Mouse (Mus musculus): ENCODE measurements around the gene Pald1. TPM values are rescaled to one million over a fixed set of nuclear protein-coding genes. Genes with fewer than 3 reads are reported as not detected.

The Pald1 gene
- polyA plus RNA-seq, 1 experiment from 2014 or later = 23.7 TPM

DNA sequence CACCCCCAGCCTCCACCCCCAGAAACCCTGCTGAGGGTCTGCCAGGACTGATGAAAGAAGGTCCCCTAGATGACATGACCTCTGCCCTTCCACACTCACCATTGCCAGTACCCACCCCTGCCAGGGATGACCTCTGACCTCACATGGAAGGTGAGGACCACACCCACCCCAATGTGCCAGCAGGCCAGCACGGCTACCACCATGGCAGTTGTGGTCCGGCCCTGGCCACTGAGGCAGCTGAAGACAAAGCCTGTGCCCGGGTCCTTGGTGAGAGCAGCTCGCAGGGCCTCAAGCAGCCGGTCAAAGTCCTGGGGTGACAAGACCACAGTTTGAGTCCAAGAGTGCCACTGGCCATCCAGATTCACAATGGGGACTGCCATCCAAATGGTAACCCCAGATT, 42.3 kb downstream of the Pald1 start:
- Histone ChIP-seq H3K27ac (no peak overlapping the region), H3K27me3 (replicated peaks) (no peaks in the 10 kb centered on the region), H3K4me1 (peaks cover 5% of the 10 kb centered on the region; the same call in 1 of the 2 replicates), H3K4me2 (no peak overlapping the region), H3K4me3 (no peak overlapping the region), H3K36me3 (replicated peaks) (no peaks in the 10 kb centered on the region), H3K9ac (no peak overlapping the region), H3K9me3 (no peaks in the 10 kb centered on the region)
- no peak for ATAC-seq (replicated peaks)
- 92% methylated on average over 5 of the region's 5 CpGs for WGBS

DNA sequence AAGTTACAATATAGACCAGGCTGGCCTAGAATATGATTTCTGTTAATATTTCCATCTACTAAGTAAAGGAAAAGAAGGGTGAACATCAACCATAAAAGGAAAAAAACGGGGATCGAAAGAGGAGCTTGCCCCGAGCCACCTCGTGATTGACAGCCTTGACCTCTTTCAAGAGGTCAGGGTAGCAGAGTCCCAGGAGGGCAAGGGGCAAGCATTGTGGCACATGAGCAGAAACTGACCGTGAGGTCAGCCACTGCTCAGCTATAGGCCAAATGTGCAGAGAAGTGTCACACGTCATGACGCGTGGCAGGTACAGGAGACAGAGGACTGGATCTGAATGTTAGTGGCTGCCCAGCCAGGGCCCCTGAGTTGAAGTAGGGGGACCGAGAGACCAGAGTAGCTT, 43.1 kb downstream of the Pald1 start:
- Histone ChIP-seq H3K9ac (no peak overlapping the region), H3K9me3 (no peaks in the 10 kb centered on the region), H3K27me3 (replicated peaks) (no peaks in the 10 kb centered on the region), H3K4me3 (no peak overlapping the region), H3K36me3 (replicated peaks) (no peaks in the 10 kb centered on the region), H3K27ac (no peak overlapping the region), H3K4me1 (peaks cover 5% of the 10 kb centered on the region; the same call in 1 of the 2 replicates), H3K4me2 (no peak overlapping the region)
- ATAC-seq (replicated peaks) = no peak
- 78% methylated on average over 9 of the region's 9 CpGs for WGBS

DNA sequence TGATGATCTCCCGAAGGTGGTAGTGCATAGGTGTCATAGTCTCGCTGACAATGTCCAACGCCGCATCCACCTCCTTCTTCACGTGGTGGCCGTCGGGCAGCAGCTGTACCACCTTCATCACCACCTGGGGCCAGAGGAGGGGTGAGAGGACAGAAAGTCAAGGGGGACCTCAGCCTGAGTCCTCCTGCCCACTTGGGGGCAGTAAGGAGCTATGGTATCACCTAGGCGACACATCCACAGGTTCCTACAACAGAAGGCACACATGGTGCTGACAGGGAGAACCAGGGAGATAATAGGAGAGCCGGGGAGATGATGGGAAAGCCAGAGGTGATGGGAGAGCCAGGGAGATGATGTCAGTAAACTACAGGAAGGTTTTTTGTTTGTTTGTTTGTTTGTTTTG, 44.1 kb downstream of the Pald1 start:
- no peak overlapping the region for H3K4me2 ChIP-seq
- no peaks in the 10 kb centered on the region for H3K9me3 ChIP-seq
- H3K27me3 ChIP-seq (replicated peaks) = no peaks in the 10 kb centered on the region
- no peak overlapping the region for H3K27ac ChIP-seq
- no peak overlapping the region for H3K9ac ChIP-seq
- H3K4me3 ChIP-seq = no peak overlapping the region
- no peaks in the 10 kb centered on the region for H3K36me3 ChIP-seq (replicated peaks)
- 90% methylated on average over 9 of the region's 9 CpGs for WGBS
- no peak for ATAC-seq (replicated peaks)
- no peaks in the 10 kb centered on the region for H3K4me1 ChIP-seq

DNA sequence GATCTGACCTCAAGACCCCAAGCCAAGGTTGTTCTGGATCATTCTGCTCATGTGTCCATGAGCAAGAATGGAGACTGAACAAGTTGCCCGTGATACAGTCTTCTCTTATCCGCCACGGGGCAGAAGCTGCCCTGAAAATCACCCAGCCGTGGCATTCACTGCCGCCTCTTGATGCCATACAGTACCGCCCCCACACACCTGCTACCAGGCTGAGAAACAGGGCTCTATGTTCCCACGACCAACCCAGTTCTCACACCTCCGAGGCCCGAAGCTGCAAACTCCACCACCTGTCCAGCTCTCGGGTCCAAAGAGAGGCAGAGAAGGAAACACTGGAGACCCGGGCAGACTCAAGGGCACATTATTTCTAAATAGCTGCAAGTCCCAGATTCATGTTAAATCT, 45.7 kb downstream of the Pald1 start:
- ATAC-seq (replicated peaks) = no peak
- H3K27ac ChIP-seq = no peak overlapping the region
- H3K4me1 ChIP-seq = no peaks in the 10 kb centered on the region
- no peak overlapping the region for H3K9ac ChIP-seq
- 91% methylated on average over 11 of the region's 11 CpGs for WGBS
- no peak overlapping the region for H3K4me3 ChIP-seq
- no peak overlapping the region for H3K4me2 ChIP-seq
- no peaks in the 10 kb centered on the region for H3K36me3 ChIP-seq (replicated peaks)
- H3K9me3 ChIP-seq = no peaks in the 10 kb centered on the region
- H3K27me3 ChIP-seq (replicated peaks) = no peaks in the 10 kb centered on the region

DNA sequence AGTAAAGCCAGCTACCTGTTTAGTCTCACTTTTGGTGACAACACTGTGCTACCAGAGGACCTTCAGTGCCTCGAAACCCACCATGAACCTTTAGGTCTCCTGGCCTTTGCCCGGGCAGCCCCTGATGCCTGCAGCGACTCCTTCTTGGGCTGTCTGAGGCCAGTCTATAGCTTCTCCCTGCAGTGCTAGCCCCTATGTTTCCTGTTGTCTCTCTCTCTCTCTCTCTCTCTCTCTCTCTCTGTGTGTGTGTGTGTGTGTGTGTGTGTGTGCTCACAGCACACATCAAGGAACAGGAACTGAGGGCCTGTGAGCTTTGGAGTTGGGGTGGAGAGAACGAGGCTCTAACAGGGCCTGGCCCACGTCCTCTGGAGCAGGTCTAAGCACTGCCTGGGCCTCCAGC, 46.7 kb downstream of the Pald1 start:
- 72% methylated on average over 5 of the region's 5 CpGs for WGBS
- H3K4me1 ChIP-seq = no peaks in the 10 kb centered on the region
- no peaks in the 10 kb centered on the region for H3K27me3 ChIP-seq (replicated peaks)
- H3K4me2 ChIP-seq = no peak overlapping the region
- no peak overlapping the region for H3K4me3 ChIP-seq
- no peaks in the 10 kb centered on the region for H3K36me3 ChIP-seq (replicated peaks)
- H3K9me3 ChIP-seq = no peaks in the 10 kb centered on the region
- H3K27ac ChIP-seq = no peak overlapping the region
- ATAC-seq (replicated peaks) = 0 out of 2 replicates have a peak, but pooled peaks have one; percentile 5
- H3K9ac ChIP-seq = no peak overlapping the region

DNA sequence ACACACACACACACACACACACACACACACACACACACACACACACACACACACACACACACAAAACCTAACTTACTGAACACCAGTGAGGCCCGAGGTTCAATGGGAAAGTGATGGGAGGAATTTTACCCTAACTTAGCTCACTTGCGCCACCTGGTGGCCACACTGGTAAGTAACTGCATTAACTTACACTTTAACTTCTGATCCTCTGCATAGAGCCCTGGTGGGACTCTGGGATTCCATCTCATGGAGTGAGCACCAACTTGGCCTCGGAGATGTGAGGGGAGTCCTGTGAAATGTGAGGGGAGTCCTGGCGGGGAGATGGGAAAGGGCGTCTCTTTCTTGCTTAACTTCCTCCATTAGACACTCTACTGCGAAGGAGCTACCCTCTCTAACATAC, 47.2 kb downstream of the Pald1 start:
- ATAC-seq (replicated peaks) = peak; percentile 54; the same call in 1 of the 2 replicates

DNA sequence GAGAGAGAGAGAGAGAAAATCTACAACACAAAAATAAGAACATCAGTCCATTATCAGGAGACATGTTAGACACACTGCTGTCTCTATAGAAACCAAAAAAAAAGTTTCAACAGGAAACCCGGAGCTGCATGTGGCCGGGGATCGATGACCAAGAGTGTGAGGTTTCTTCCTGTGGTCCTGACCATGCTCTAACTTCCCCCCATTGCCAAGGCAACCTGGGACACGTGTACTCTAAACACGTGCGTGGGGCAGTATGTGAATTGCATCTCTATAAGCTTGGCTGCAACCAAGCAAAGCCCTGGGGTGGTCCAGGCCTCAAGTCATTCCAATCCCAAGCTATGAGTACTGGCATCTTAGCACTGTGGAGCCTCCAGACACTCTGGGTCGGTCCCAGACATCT, 48.8 kb downstream of the Pald1 start:
- WGBS = 80% methylated on average over 7 of the region's 7 CpGs
- Histone ChIP-seq H3K4me2 (no peak overlapping the region), H3K4me3 (no peak overlapping the region), H3K27ac (no peak overlapping the region), H3K36me3 (replicated peaks) (no peaks in the 10 kb centered on the region), H3K27me3 (replicated peaks) (no peaks in the 10 kb centered on the region), H3K9ac (no peak overlapping the region), H3K4me1 (no peaks in the 10 kb centered on the region), H3K9me3 (no peaks in the 10 kb centered on the region)
- ATAC-seq (replicated peaks) = no peak

More for the DNA sequence above, 47.2 kb downstream of the Pald1 start:
- H3K36me3 ChIP-seq (replicated peaks) = no peaks in the 10 kb centered on the region
- H3K9ac ChIP-seq = no peak overlapping the region
- H3K27ac ChIP-seq = no peak overlapping the region
- no peaks in the 10 kb centered on the region for H3K4me1 ChIP-seq
- no peak overlapping the region for H3K4me2 ChIP-seq
- H3K9me3 ChIP-seq = no peaks in the 10 kb centered on the region
- H3K27me3 ChIP-seq (replicated peaks) = no peaks in the 10 kb centered on the region
- no peak overlapping the region for H3K4me3 ChIP-seq
- WGBS = 26% methylated on average over 6 of the region's 6 CpGs

DNA sequence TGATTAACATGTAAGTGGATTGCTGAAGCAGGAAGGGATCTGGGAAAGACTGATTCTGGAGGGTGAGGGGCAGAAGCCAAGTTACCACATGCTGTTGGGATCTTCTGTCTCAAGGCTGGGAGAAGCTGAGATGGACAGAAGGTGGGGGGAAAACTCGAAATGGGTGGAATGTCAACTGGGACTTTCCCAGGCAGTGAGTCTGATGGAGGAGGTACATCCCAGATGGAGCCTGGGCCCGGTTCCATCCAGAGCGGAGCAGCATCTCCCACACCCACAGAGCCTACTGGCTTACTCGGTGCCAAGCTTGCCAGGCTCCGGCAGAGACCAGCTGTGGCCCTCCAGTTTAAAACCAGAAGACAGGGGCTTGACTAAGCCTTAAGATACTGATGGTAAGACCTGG, 52.3 kb downstream of the Pald1 start:
- H3K4me3 ChIP-seq = no peak overlapping the region
- no peak overlapping the region for H3K4me2 ChIP-seq
- no peaks in the 10 kb centered on the region for H3K27me3 ChIP-seq (replicated peaks)
- H3K9me3 ChIP-seq = no peaks in the 10 kb centered on the region
- ATAC-seq (replicated peaks) = no peak
- peaks cover 6% of the 10 kb centered on the region; the same call in 1 of the 2 replicates for H3K4me1 ChIP-seq
- H3K9ac ChIP-seq = no peak overlapping the region
- 66% methylated on average over 5 of the region's 5 CpGs for WGBS
- no peaks in the 10 kb centered on the region for H3K36me3 ChIP-seq (replicated peaks)
- no peak overlapping the region for H3K27ac ChIP-seq

DNA sequence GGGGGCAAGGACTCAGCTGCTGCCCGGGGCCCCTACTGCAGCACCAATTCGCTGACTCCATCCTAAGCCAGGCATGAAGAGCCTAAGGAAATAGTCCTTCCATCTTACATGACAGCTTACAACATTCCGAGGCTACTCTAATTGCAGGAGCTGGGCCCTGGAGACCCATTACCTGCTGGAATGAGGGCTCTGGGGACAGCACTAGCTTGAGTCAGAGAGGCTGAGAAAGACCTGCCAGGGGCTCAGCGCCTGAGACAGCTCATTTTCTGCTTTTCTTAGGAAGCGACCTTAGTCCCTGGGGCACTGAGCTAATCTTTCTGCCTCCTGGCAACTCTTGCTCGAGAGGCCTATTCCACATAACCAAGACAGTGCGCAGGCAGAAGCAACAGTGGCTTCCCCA, 54.4 kb downstream of the Pald1 start:
- Histone ChIP-seq H3K4me3 (no peak overlapping the region), H3K4me2 (no peak overlapping the region), H3K27ac (no peak overlapping the region), H3K9ac (no peak overlapping the region), H3K36me3 (replicated peaks) (no peaks in the 10 kb centered on the region), H3K4me1 (peaks cover 6% of the 10 kb centered on the region; the same call in 1 of the 2 replicates), H3K9me3 (no peaks in the 10 kb centered on the region), H3K27me3 (replicated peaks) (no peaks in the 10 kb centered on the region)
- ATAC-seq (replicated peaks) = peak; percentile 58; the same call in 1 of the 2 replicates
- WGBS = 38% methylated on average over 7 of the region's 7 CpGs

DNA sequence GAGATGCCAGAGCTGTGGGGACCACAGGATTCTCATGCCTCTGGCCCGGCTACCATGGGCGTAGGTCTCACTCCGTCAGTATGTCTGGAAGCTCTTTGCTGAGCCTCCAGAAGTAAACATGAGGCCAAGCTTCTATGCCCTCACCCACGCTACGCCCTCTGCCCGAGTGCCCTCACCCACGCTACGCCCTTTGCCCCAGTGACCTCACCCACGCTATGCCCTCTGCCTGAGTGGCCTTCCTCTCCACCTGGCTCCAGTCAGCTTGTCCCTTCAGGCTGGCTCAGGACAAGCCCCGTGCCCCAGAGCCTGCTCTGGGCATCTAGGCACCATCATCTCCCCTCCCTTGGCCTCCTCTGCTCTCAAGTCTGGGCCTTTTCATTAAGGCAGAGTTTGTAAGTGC, 55.8 kb downstream of the Pald1 start:
- WGBS = 84% methylated on average over 10 of the region's 10 CpGs
- Histone ChIP-seq H3K4me2 (no peak overlapping the region), H3K4me1 (peaks cover 6% of the 10 kb centered on the region; the same call in 1 of the 2 replicates), H3K36me3 (replicated peaks) (no peaks in the 10 kb centered on the region), H3K27me3 (replicated peaks) (no peaks in the 10 kb centered on the region), H3K27ac (no peak overlapping the region), H3K9me3 (no peaks in the 10 kb centered on the region), H3K4me3 (no peak overlapping the region), H3K9ac (no peak overlapping the region)
- ATAC-seq (replicated peaks) = no peak

DNA sequence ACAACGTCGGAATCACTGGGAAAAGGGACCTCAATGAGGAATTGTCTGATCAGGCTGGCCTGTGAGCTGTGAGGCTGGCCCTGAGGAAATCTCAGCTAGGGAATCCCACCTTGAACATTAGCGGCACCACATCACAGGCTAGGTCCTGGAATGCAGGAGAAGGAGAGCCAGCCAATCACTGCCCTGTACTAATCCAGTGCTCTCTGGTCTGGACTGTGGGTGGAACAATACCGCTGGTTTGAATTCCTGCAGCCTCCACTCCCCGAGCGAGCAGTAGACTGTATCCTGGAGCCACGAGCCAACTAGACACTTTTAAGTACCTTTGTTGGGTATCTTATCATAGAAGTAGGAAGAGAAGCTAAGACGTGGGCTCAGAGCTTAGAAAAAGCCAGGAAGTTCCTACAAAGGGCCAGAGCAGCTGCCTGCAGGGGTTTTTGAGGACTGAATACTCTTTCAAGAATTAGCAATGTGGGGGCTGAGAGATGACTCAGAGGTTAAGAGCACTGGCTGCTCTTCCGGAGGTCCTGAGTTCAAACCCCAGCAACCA, 57.5 kb downstream of the Pald1 start:
- ATAC-seq (replicated peaks) = no peak
- no peaks in the 10 kb centered on the region for H3K9me3 ChIP-seq
- WGBS = 37% methylated on average over 9 of the region's 9 CpGs
- 0 out of 2 replicates have a peak overlapping the region, but pooled peaks have one; percentile 8 for H3K27ac ChIP-seq
- no peaks in the 10 kb centered on the region for H3K27me3 ChIP-seq (replicated peaks)
- H3K9ac ChIP-seq = no peak overlapping the region
- H3K4me2 ChIP-seq = no peak overlapping the region
- H3K4me3 ChIP-seq = no peak overlapping the region
- H3K36me3 ChIP-seq (replicated peaks) = no peaks in the 10 kb centered on the region
- H3K4me1 ChIP-seq = peaks cover 6% of the 10 kb centered on the region; the same call in 1 of the 2 replicates

DNA sequence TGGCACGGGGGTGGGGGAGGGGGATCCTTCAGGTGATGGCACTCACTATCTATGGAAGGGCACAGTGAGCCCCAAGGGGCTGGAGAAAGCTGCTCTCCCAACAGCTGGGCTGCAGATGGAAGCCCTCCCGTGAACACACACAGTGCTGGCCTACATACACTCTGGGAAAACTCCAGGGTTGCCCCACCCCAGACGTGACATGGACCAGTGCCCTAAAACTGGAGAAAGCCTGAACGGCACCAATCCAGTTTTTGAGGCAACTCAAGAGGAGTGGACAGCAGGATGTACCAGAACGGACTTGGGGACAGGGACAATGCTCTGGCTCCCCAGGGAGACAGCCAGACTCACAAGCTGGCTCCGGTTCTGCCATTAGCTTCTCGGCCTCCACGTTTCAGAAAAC, 58.6 kb downstream of the Pald1 start:
- no peaks in the 10 kb centered on the region for H3K36me3 ChIP-seq (replicated peaks)
- ATAC-seq (replicated peaks) = no peak
- H3K27me3 ChIP-seq (replicated peaks) = no peaks in the 10 kb centered on the region
- no peaks in the 10 kb centered on the region for H3K9me3 ChIP-seq
- WGBS = 78% methylated on average over 8 of the region's 8 CpGs
- H3K4me3 ChIP-seq = no peak overlapping the region
- no peak overlapping the region for H3K9ac ChIP-seq
- H3K27ac ChIP-seq = no peak overlapping the region
- H3K4me1 ChIP-seq = peaks cover 6% of the 10 kb centered on the region; the same call in 1 of the 2 replicates
- no peak overlapping the region for H3K4me2 ChIP-seq

DNA sequence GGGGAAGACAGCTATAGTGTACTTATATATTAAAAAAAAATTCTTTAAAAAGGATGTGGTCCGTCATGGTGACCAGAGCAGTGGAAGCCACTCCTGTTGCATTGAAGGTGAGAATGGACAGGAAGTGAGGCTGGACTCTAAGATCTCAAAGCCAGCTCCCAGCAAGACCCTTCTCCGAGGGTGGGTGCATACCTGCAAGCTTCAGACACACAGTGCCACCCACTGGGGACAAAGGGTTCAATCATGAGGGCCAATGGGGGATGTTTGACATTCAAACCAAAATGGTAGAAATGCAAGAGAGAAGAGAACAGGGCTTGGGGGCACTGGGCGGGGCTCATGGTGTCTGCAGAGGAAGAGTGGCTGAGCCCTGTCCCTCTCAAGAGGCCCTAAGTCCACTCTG, 64.8 kb downstream of the Pald1 start:
- Histone ChIP-seq H3K36me3 (replicated peaks) (no peaks in the 10 kb centered on the region), H3K9me3 (no peaks in the 10 kb centered on the region), H3K4me2 (no peak overlapping the region), H3K27ac (no peak overlapping the region), H3K4me1 (no peaks in the 10 kb centered on the region), H3K4me3 (no peak overlapping the region), H3K27me3 (replicated peaks) (no peaks in the 10 kb centered on the region), H3K9ac (no peak overlapping the region)
- ATAC-seq (replicated peaks) = no peak
- 89% methylated on average over 3 of the region's 3 CpGs for WGBS
